Mouse (Mus musculus) colon, adult 2 months (tissue): ENCODE measurements around the gene Invs. TPM values are rescaled to one million over a fixed set of nuclear protein-coding genes. Genes with fewer than 3 reads are reported as not detected.

Source experiments
- polyA plus RNA-seq: library from polyadenylated mRNA; depleted of rRNA; stranded (reverse); fragments of >200 nt; gene quantifications from 2 replicates; pipeline ENCODE4 v1.2.3, GENCODE M21; 2012; rRNA removed

Invs gene
- polyA plus RNA-seq = 1.6 and 1.7 TPM in 2 replicates

DNA sequence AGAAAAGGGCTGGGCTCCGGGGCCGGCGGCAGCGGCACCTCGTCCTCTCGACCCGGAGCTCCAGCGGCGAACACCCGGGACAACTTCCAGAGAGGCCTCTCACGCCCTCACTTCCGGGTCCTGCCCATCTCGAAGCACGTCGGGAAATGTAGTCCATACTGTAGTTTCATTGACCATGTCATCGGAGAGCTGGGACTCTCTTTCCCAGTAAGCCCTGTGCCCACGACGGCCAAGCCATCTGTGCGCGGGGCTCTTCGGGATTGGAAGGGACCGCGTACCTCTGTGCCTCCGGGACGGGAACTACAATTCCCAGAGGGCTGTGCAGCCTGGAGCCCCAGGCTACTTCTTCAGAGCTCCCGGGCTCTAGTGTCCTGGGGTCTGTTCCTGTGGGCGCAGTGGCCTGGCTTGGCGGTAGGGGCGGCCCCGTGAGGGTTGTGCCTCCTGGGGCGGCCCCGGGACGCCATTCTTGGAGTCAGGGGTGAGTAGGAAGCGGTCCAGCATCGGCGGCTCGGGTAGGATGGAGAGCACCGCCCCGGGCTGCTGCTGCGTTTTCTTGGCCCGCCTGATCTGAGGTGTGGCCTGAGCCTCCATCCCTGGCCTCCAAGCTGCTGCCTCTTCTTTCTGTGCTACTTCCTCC is at the start of gene Invs, which contains the start of gene Erp44:
TSS of gene Invs (plus strand) at position 263 of the 637 bp plus-strand sequence.
TSS of gene Erp44 (minus strand) at position 61 of the 637 bp plus-strand sequence.

DNA sequence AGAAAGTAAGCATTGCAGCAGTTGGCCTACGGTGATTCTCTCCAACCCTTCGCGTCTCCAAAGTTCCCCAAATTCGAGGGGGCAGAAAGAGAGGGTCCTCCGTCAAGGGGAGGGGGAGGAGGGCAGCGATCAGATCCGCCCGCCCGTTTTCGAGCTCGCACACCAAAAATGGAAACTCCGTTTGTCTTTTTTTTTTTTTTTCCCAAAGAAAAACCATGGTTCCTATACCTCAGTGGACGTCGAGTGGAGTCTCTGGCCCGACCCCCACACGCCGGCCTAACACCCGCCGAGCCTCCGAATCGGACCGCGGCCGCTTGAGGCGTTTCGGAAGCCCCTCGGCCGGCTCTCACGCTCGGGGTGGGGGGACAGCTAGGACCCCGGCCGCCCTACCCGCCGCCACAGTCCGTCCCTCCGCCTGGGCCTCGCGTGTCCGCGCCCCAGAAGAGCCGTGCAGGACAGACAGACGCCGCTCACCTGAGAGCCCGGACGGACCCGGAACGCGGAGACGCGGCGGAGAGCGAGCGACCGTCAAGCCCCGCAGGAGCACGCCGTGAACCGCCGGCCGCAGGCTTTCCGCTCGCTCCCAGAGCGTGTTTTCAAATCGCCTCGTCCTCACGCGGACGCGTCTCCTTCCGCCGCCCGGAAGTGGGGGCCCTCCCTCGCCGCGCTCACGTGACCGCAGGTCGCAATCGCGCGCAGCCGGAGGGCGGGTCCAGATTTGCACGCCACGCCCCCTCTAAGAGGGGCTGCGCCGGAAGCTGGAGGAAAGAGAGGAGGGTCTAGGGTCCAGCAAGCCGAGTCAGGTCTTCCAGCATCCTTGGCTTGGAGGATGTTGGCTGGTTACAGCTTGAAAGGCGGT is 193.5 kb downstream of the Invs start, which contains the start of gene Tex10:
TSS of gene Tex10 (minus strand) at position 668 of the 859 bp plus-strand sequence.

Other genes starting within 250 kb of the Invs start
- 3.2 and 4.8 TPM in 2 replicates for gene Nr4a3, start 234.6 kb upstream of the Invs start, polyA plus RNA-seq
- 5.3 and 5.9 TPM in 2 replicates for gene Stx17, start 154.8 kb upstream of the Invs start, polyA plus RNA-seq
- 10.9 and 14.8 TPM in 2 replicates for gene Erp44, start 202 bp upstream of the Invs start, polyA plus RNA-seq
- gene Tex10, start 193.7 kb downstream of the Invs start, polyA plus RNA-seq = 3.4 and 4.2 TPM in 2 replicates